Comparison of ENCODE assay signal across 23 mouse cellular contexts in genomic region chr9:120697749-120698148, GRCm38 (mm10).
DNase-seq lines count a peak whose midpoint lies in the region; ATAC-seq and TF ChIP-seq lines count a peak whose summit lies in the region.
"Had no signal": no experiment of that assay in that cellular context is flagged by ENCODE, and none has a peak within 500 bp of the region (broad histone marks: within the 10 kb centered on the region; RNA-seq: fewer than 3 reads in every experiment).

No protein-coding gene starts in this region.

- no peaks in the 10 kb centered on the region for H3K9me3 ChIP-seq in heart, embryonic 12.5 days (replicated peaks)
- H3K9me3 ChIP-seq in midbrain, embryonic 10.5 days (replicated peaks), result no peaks in the 10 kb centered on the region
- H3K9me3 ChIP-seq in midbrain, embryonic 16.5 days (replicated peaks; ENCODE audit: control insufficient read depth, low read length, poor library complexity, severe bottlenecking), result no peaks in the 10 kb centered on the region
- H3K9me3 ChIP-seq in limb, embryonic 10.5 days (replicated peaks), result no peaks in the 10 kb centered on the region
- H3K9me3 ChIP-seq: embryonic facial prominence, embryonic 12.5 days; G1E; heart, embryonic 13.5 days; limb, embryonic 15.5 days; midbrain, embryonic 13.5 days had no signal

- 87% methylated on average over 7 of the region's 7 CpGs for WGBS in heart, embryonic 12.5 days
- WGBS in midbrain, embryonic 10.5 days, result 88% methylated on average over 7 of the region's 7 CpGs
- 76% methylated on average over 7 of the region's 7 CpGs for WGBS in midbrain, embryonic 16.5 days
- 88% methylated on average over 7 of the region's 7 CpGs for WGBS in limb, embryonic 10.5 days
- WGBS in thymus, adult 2 months, result 95% methylated on average over 7 of the region's 7 CpGs

- no peak overlapping the region for H3K4me3 ChIP-seq in heart, embryonic 12.5 days
- H3K4me3 ChIP-seq in midbrain, embryonic 10.5 days, result no peak overlapping the region
- H3K4me3 ChIP-seq in midbrain, embryonic 16.5 days (ENCODE audit: low read depth, low read length), result no peak overlapping the region
- H3K4me3 ChIP-seq in limb, embryonic 10.5 days, result no peak overlapping the region
- H3K4me3 ChIP-seq in thymus, adult 2 months (ENCODE audit: control insufficient read depth, insufficient read depth, low read length), result no peak overlapping the region
- H3K4me3 ChIP-seq: embryonic facial prominence, embryonic 12.5 days; heart, embryonic 13.5 days; limb, embryonic 15.5 days; midbrain, embryonic 13.5 days had no signal

- no peak overlapping the region for H3K4me2 ChIP-seq in heart, embryonic 12.5 days
- no peak overlapping the region for H3K4me2 ChIP-seq in midbrain, embryonic 16.5 days (ENCODE audit: low read length)
- H3K4me2 ChIP-seq: embryonic facial prominence, embryonic 12.5 days; heart, embryonic 13.5 days; limb, embryonic 15.5 days; midbrain, embryonic 13.5 days had no signal

- H3K9ac ChIP-seq in heart, embryonic 12.5 days, result peak overlapping the region; percentile 26; the same call in 1 of the 2 replicates
- H3K9ac ChIP-seq in midbrain, embryonic 16.5 days (ENCODE audit: low read depth, low read length), result no peak overlapping the region
- H3K9ac ChIP-seq: embryonic facial prominence, embryonic 12.5 days; heart, embryonic 13.5 days; limb, embryonic 15.5 days; midbrain, embryonic 13.5 days had no signal

- no peaks in the 10 kb centered on the region for H3K4me1 ChIP-seq in heart, embryonic 12.5 days (replicated peaks)
- H3K4me1 ChIP-seq in midbrain, embryonic 10.5 days, result peaks cover 3% of the 10 kb centered on the region
- H3K4me1 ChIP-seq in midbrain, embryonic 16.5 days (ENCODE audit: control insufficient read depth, insufficient read depth, low read length), result no peaks in the 10 kb centered on the region
- H3K4me1 ChIP-seq in limb, embryonic 10.5 days, result peaks cover 13% of the 10 kb centered on the region
- no peaks in the 10 kb centered on the region for H3K4me1 ChIP-seq in thymus, adult 2 months (replicated peaks; ENCODE audit: control insufficient read depth, insufficient read depth, low read length)
- H3K4me1 ChIP-seq: heart, embryonic 13.5 days had no signal

- no peaks in the 10 kb centered on the region for H3K36me3 ChIP-seq in heart, embryonic 12.5 days
- H3K36me3 ChIP-seq in midbrain, embryonic 10.5 days, result no peaks in the 10 kb centered on the region
- H3K36me3 ChIP-seq in midbrain, embryonic 16.5 days (ENCODE audit: control insufficient read depth, insufficient read depth, low read length), result no peaks in the 10 kb centered on the region
- no peaks in the 10 kb centered on the region for H3K36me3 ChIP-seq in limb, embryonic 10.5 days
- no peaks in the 10 kb centered on the region for H3K36me3 ChIP-seq in thymus, adult 2 months (ENCODE audit: control insufficient read depth, insufficient read depth, low read length)
- H3K36me3 ChIP-seq: embryonic facial prominence, embryonic 12.5 days; G1E; heart, embryonic 13.5 days; limb, embryonic 15.5 days; midbrain, embryonic 13.5 days had no signal

- no peak for ATAC-seq in heart, embryonic 12.5 days (ENCODE audit: insufficient number of reproducible peaks, low FRiP score)
- no peak for ATAC-seq in midbrain, embryonic 16.5 days
- ATAC-seq: activated CD4-positive, CD25-positive, alpha-beta regulatory T cell, adult 4 months; forebrain, embryonic 14.5 days; intestine, embryonic 16.5 days; midbrain, embryonic 13.5 days had no signal

- DNase-seq in heart, adult 18-20 months, result no peak
- DNase-seq in midbrain, embryonic 10.5 days (ENCODE audit: low spot score), result no peak
- peak; percentile 97 for DNase-seq in cerebellum, adult 9-11 months
- DNase-seq in limb, embryonic 10.5 days (ENCODE audit: low spot score), result no peak
- DNase-seq in thymus, adult 2 months, result no peak
- no peak for DNase-seq in adrenal gland, postnatal 4 days (ENCODE audit: low spot score in 2 of 2)
- DNase-seq: adrenal gland, postnatal 14 days; gastrocnemius, postnatal 25 days; heart, postnatal 36 days; lung, postnatal 10 days; right cerebral cortex, postnatal 4 days had no signal

- H3K27ac ChIP-seq in heart, embryonic 12.5 days (ENCODE audit: poor library complexity, severe bottlenecking), result no peak overlapping the region
- peak overlapping the region; percentile 0; the same call in 1 of the 2 replicates for H3K27ac ChIP-seq in midbrain, embryonic 10.5 days (replicated peaks)
- no peak overlapping the region for H3K27ac ChIP-seq in midbrain, embryonic 16.5 days (ENCODE audit: low read length)
- H3K27ac ChIP-seq in limb, embryonic 10.5 days, result peak overlapping the region; percentile 58
- H3K27ac ChIP-seq in thymus, adult 2 months (ENCODE audit: control insufficient read depth, insufficient read depth, low read length), result no peak overlapping the region
- H3K27ac ChIP-seq: embryonic facial prominence, embryonic 12.5 days; heart, embryonic 13.5 days; kidney, postnatal 0 days; limb, embryonic 15.5 days; midbrain, embryonic 13.5 days; stomach, postnatal 0 days had no signal

- peaks cover 4% of the 10 kb centered on the region; the same call in 1 of the 2 replicates for H3K27me3 ChIP-seq in heart, embryonic 12.5 days (replicated peaks)
- no peaks in the 10 kb centered on the region for H3K27me3 ChIP-seq in midbrain, embryonic 10.5 days (ENCODE audit: low read depth, poor library complexity, severe bottlenecking)
- no peaks in the 10 kb centered on the region for H3K27me3 ChIP-seq in midbrain, embryonic 16.5 days (ENCODE audit: control insufficient read depth, insufficient read depth, low read depth, low read length)
- no peaks in the 10 kb centered on the region for H3K27me3 ChIP-seq in limb, embryonic 10.5 days (ENCODE audit: low read depth, poor library complexity, severe bottlenecking)
- no peaks in the 10 kb centered on the region; the same call in 1 of the 2 replicates for H3K27me3 ChIP-seq in thymus, adult 2 months (ENCODE audit: control insufficient read depth, insufficient read depth, low read length)
- H3K27me3 ChIP-seq: embryonic facial prominence, embryonic 12.5 days; heart, embryonic 13.5 days; limb, embryonic 15.5 days; midbrain, embryonic 13.5 days had no signal

- TF ChIP-seq CTCF in thymus, adult 2 months (IDR thresholded peaks at IDR 0.05; ENCODE audit: borderline replicate concordance, control insufficient read depth, extremely low read depth, insufficient read depth, low read length, poor library complexity), result no peak

- no peak for TF ChIP-seq POLR2A in thymus, adult 2 months (IDR thresholded peaks at IDR 0.05; ENCODE audit: control insufficient read depth, extremely low read depth, insufficient read depth, low read length, poor library complexity)

Comparison
In these comparisons a context has a peak if more than half of its experiments do, and no peak if none do; other contexts are left out.
1. H3K27ac ChIP-seq: peak in midbrain, embryonic 10.5 days (single experiment) and limb, embryonic 10.5 days (single experiment); none in heart, embryonic 12.5 days (single experiment), midbrain, embryonic 16.5 days (single experiment) and thymus, adult 2 months (single experiment).